Mouse (Mus musculus) brain, embryonic 18.5 days (tissue): ENCODE measurements around the gene Gsdma2.
"Not testable (repeated sequence)": the region's sequence is repeated elsewhere in the genome, so short reads cannot be mapped to it uniquely, and the experiment has no call there.

Experiments used
- DNase-seq: peaks from one replicate; pipeline ENCODE4 v3.0.0-alpha.2; 2012; ENCODE audit warnings: low read depth, low spot score

The Gsdma2 gene

DNA sequence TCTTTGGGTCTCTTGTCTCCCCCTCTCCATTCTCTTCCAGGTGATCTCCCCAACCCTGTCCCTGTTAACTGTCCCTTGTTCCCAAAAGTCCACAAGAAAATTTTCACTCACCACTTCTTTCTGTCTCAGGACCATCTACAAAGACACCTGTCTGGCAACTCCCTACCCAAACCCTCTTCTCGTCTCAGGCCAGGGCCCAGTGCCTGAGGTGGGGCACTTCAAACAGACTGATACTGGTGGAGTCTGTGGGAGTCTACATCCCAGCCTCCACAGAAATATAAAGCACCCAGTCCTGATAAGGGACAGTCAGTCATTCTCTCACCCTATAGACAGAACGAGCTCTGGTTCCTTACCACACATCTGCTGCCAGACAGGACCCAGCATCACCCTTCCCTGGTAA, at the start of gene Gsdma2:
Gene Gsdma2 (plus strand): TSS at position 301 of the 400 bp plus-strand sequence.
- no peak for DNase-seq

DNA sequence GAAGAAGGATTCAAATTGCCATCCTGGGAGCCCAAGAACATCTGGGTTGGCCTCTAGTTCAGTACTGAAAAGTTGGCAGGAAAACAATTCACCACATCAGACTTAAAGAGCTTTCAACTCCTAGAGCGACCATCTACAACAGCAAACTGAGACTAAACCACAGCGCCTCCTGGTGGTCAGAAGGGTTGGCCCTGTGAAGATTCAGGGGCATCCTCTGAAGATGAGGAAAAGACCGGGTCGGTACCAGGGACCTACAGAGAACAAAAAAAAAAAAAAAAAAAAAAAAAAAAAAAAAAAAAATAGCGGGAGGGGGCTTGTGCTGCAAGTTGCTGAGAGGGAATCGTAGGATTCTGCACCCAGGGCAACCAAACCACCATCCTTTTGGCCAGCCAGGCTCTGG, 49.2 kb upstream of the Gsdma2 start:
- no peak for DNase-seq

DNA sequence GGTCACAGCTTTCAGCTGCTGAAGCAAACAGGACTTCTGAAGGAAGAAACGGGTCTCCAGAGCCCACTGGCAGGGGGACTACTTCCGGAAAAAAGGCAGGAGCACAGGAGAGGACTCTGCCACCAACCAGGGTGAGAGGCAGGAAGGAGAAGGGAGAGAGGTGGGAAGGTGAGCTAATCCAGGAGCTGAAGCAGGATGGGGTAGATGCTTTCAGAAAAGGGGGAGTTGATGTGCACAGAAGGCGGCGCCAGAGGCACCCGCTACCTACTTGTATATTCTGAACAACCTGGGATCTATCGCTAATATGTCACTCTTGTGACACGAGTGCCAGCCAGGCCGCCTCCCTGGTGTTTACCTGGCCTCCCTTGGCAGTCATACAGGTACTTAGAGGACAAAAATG, 48.6 kb upstream of the Gsdma2 start, which contains the start of gene Lrrc3c:
Gene Lrrc3c (plus strand): TSS at position 301 of the 400 bp plus-strand sequence.
- DNase-seq: no peak

DNA sequence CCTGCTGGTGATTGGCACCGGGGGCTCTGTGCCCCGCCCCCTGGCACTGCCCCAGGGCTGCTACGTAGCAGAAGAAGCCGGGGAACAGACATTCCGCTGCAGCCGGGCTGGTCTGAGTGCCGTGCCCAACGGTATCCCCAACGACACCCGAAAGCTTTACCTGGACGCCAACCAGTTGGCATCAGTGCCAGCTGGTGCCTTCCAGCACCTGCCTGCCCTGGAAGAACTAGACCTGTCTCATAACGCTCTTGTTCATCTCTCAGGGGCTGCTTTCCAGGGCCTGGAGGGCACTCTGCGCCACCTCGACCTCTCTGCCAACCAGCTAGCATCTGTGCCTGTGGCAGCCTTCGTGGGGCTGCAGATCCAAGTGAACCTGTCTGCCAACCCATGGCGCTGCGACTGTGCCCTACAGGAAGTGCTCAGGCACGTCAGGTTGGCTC, 47.7 kb upstream of the Gsdma2 start:
- no peak for DNase-seq

DNA sequence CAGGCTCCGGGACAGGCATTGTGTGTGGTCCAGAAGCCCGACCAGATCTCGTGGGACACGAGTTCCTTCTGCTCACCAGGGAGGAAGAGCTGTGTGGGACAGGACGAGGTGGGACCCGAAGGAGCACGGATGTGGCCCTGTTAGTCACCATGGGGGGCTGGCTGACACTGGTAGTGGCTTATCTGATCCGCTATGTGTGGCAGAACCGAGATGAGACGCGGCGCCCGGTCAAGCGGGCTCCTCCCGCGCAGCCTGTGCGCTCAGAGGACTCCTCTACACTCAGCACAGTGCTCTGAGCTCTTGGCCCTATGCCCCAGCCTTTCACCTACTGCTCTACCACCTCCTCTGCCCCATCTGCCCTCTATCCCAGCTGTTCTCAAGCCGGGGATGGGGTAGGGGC, 47.3 kb upstream of the Gsdma2 start:
- DNase-seq: no peak

DNA sequence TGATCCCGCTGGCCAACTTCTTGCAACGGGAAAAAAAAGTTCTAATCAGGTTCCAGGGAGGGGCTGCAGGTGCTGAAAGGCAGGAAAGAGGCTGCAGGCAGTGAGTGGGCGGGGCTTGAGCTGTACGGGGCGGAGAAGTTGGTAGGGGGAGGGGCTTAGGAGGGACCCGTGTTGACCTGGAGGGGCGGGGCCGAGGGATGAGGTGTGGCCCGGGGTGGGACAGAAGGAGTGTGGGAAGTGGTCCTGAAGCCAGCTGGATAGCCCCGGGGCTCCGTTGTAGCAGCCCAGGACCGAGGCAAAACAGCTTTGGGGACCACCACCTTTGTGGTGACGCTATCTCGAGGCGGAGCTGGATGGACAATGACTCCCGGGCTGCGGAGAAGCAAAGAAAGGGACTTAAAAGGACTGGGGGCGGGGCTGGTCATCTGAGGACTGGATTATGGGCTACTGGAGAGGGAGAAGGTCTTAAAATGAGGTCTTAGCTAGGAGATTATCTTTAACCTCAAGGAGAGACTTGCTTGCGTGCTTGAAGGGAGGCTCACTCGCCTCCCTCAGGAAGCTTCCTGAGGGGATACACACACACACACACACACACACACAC, 44.4 kb upstream of the Gsdma2 start:
- no peak for DNase-seq

DNA sequence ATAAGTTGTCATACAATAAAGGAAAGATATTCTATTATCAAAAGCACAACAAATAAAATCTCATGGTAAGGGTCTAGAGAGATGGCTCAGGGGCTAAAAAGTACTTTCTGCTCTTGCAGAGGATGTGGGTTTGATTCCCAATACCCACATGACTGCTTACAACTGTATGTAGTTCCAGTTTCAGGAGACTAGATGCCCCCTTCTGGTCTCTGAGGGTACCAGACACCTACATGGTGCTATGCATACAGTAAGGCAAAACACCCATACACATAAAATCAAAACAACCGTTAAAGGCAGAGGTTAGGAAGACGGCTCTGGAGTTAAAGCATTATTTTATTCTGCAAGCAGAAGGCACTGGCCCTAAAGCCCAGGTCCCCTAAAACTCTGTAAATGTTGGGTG, 42.6 kb upstream of the Gsdma2 start:
- no peak for DNase-seq

DNA sequence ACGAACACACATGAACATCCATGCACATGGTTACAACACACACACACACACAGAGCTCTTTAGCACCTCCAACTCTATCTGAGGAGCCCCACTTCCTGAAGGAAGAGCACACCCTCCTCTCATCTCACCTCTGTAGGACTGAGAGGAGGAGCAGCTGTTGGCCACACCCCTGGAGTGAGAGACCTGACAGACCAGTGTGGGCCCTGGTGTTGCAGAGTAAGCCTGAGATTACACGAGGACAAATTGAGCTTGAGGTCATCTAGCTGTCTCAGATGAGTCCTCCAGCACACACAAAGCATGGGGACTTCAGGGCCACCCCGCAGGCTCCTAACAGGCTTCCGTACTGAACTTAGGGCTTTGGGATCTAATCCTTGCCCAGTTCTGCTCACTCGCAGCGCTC, 41.6 kb upstream of the Gsdma2 start:
- not testable (repeated sequence) for DNase-seq

DNA sequence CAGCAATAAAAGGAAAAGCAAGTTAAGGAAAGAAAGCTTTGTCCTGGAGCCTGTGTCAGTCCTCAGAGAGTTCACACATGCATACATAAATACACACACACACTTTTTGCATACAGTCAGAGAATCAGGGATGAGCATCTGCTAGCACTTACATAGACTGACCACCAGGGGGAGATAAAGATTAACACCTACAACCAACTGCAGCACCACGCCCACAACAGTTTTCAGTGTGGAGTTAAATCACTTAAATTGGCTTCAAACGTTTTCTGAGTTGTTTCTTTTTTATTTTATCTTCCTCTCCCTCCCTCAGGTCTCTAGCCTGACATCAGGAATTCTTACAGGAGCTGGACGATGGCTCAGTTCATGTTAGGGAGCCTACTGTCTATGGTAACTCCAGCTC, 39.8 kb upstream of the Gsdma2 start:
- no peak for DNase-seq

DNA sequence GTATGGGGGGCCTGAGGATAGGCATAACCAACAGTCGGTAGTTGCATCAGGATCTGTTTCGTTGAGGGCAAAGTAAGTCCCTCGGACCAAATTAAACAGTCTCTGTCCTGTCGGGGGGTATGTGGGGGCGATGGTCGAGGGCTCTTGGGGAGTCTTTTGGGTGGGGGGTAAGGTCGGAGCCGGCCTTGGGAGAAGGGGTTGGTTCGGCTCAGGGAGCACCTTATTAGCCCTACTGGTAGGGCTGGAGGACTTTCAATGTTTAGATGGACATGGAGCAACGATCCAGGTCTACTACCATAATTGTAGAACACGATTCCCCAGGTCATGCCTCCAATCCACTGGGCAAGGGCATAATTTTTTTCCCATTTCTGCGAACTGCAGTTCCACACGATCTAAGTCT, 25.8 kb upstream of the Gsdma2 start:
- no peak for DNase-seq

DNA sequence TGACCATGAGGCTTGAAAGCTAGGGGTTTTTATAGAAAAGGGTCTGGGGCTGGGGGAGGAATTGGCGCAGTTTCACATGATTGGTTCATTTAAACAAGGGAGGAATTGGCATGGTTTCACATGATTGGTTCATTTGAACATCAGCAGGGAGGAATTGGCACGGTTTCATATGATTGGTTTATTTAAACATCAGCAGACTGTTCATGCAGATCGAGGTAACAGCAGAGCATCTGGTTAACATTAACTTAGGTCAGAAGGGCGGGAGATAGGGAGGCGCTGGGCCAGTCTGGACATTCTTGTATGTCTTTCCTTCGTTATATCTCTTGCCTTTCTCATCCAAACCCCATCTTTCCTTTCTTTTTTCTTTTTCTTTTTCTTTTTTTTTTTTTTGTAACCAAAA, 22.6 kb upstream of the Gsdma2 start:
- DNase-seq: not testable (repeated sequence)

DNA sequence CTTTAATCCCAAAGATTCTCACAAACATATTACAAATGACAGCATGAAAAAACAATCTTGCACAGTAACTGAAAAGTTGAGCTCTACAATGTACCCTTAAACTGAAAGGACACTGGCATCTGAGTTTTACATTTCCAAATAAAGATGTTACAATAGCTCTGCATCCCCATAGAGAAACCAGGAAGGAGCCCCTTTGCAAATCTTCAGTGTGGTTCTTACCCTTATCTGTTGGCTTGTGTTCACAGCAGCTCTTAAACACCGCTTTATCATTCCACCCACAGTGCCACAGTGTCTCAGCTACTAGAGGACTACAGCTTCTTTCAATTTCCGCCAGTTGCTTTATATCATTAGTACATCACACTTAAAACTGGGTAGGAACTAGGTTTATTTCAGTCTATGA, 22.2 kb upstream of the Gsdma2 start:
- not testable (repeated sequence) for DNase-seq

DNA sequence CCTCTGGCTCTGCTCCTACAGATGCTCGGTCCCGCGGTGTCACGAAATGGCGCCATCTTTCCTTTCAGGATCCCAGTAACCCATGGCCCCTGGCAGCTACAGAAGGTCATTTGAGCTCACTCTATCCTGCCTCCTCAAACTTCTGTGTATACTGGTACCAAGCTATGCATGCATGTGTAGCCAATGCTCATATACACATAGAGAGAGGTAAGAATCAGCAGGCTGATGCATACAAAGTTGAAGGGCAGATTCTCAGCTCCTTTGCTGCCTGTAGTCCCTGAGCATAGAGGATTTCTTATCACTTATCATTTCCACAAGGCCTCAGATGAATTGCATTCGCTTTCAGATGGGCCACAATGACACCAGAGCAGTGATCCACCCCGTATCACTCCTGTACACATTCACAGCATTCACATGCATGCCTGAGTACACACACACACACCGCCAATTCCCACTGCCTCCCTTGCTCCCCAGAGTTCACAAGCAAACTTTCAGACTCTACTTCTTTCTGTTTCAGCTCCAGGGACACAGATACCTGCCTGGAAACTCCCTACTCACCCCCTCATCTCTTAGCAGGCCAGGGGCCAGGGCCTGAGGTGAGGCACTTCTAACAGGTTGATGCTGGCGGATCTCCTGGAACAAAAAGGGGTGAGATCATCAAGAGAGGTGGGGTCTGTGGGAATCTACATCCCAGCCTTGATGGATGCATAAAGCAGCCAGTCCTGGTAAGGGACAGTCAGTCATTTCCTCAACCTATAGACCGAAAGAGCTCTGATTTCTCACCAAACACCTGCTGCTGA, 20.7 kb upstream of the Gsdma2 start, which contains the start of the genes Gm12355 and Gsdma3:
Gene Gm12355 (minus strand): TSS at position 51 of the 800 bp plus-strand sequence.
Gene Gsdma3 (plus strand): TSS at position 750 of the 800 bp plus-strand sequence.
- no peak for DNase-seq

DNA sequence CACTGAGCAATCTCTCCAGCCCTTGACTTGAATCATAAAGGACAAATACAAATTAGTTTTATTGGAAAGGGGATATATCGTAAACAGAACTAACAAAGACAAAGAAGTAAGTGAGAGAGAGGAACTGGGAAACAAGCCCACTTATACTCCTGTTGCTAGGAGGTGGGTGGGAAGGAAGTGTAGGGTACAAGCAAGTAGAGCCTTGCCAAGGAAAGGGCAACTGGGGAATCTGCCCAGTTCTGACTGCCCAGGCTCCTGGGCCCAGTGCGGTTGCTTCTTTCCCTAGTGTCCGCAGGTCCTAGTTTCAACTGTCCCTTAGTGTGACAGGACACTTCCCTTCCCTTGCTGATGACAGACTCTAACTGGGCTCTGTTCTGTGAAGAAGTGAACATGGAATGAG, 17.9 kb upstream of the Gsdma2 start:
- no peak for DNase-seq

DNA sequence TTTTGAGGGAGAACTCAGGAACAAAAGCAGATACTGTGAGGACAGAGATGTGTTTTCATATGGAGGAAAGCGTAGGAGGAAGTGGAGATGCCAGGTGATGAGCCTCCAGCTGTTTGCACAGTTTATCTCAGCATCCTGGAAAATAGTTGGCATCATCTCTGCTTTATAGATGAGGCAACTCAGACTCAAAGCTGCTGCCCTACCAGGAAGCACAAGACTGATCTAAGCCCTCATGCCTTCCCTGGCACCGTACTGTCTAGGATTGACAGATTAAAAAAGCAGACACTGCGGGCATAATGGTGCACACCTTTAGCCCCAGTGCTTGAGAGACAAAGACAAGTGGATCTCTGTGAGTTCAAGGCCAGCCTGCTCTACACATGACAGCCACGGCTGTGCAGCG, 15.9 kb upstream of the Gsdma2 start:
- DNase-seq: no peak

DNA sequence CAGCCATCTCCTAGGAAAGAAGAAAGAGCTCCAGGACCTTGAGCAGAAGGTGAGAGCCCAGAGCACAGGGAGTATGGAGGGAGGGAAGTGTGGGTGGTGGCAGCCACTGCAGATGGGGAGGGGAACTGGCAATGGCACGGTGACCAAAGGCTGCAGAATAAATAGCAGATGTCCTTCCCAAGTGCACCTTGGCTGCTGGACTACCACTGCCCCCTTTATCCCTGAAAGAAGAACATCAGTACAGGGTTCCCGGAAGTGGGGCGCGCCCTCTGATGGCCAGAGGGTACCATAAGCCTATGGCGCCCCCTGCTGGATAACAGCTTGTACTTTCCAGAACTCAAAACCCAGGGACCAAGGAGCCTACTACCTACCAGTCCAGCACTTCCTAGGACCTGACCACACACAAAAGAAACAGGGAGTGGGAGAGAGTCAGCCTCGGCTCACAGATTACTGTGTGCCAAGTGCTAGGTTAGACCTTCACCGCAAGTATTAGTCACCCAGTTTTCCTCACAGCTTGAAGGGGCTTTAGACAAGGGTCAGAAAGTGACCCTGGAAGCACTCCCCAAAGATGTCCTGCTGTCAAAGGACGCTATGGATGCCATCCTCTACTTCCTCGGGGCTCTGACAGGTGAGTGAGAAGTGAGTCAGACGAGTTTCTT, 11.1 kb upstream of the Gsdma2 start:
- DNase-seq: not testable (repeated sequence)

DNA sequence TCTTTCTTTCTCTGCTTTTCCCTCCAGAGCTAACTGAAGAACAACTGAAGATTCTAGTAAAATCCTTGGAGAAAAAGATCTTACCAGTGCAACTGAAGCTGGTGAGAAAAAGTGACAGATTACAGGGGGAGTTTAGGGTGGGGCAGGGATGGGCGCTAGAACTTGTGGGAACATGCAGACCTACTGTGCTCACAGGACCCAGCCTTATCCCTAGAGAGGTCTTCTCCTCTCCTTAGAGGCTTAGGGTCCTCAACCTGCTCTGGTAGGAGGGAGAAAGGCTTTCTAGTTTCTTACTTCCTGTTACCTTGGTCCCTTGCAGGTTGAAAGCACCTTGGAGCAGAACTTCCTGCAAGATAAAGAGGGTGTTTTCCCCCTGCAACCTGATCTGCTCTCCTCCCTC, 9.1 kb upstream of the Gsdma2 start:
- DNase-seq: no peak

DNA sequence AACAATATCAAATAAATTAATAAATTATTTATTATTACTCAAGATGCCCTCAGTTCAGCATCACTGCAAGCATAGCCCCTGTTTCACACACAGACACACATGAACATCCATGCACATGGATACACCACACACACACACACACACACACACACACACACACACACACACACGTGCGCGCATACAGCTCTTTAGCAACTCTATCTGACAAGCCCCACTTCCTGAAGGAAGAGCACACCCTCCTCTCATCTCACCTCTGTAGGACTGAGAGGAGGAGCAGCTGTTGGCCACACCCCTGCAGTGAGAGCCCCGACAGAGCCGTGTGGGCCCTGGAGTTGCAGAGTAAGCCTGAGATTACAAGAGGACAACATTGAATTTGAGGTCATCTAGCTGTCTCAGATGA, 6.5 kb upstream of the Gsdma2 start:
- no peak for DNase-seq

DNA sequence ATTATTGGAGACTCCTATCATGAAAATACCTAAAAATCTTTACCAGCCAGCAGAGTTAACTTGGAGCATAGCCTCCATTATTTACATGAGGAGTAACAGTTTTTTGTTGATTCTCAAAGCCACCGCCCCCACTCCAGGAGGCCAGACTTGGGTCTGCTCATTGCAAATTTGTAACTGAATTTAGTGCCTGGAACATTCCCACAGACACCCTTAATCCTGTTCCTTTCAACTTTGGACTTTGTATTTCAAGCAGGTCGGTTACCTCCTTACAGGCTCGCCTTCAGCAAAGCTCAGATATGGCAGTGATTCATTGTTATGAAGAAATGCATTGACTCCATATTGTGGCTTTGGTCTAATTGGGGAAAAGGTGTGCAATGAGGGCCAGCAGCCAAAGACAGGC, 1.8 kb upstream of the Gsdma2 start:
- no peak for DNase-seq

DNA sequence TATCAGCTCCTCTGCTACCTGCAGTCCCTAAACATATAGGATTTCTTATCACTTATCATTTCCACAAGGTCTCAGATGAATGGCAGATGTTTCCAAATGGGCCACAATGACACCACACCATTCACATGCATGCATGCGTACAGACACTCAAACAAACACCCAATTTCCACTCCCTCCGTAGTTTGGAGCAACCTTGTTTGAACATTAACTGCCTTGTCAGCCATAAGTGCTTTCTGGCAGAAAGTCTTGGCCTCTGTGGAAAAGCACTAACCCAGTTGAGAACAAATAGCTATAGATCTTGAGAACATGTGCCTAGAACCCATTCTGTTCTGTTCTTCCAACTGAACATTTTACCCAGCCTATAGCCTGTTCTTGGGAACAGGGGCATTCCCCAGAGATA, 613 bp upstream of the Gsdma2 start:
- DNase-seq: no peak

DNA sequence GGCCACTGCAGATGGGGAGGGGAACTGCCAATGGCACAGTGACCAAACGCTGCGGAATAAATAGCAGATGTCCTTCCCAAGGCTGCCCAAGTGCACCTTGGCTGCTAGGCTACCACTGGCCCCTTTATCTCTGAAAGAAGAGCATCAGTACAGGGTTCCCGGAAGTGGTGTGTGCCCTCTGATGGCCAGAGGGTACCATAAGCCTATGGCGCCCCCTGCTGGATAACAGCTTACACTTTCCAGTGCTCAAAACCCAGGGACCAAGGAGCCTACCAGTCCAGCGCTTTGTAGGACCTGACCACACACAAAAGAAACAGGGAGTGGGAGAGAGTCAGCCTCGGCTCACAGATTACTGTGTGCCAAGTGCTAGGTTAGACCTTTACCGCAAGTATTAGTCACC, 8.5 kb downstream of the Gsdma2 start:
- not testable (repeated sequence) for DNase-seq

DNA sequence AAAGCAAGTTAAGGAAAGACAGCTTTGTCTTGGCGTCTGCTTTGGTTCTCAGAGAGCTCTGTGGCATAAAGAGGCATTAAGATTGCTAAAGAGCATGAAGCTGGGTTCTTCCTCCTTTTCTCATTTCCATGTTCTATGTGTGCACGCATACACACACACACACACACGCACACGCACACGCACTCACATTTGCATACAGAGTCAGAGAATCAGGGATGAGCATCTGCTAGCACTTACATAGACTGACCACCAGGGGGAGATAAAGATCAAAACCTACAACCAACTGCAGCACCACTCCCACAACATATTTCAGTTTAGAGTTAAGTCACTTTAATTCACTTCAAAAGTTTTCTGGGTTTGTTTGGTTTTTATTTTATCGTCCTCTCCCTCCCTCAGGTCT, 14.0 kb downstream of the Gsdma2 start:
- DNase-seq: peak; percentile 56

DNA sequence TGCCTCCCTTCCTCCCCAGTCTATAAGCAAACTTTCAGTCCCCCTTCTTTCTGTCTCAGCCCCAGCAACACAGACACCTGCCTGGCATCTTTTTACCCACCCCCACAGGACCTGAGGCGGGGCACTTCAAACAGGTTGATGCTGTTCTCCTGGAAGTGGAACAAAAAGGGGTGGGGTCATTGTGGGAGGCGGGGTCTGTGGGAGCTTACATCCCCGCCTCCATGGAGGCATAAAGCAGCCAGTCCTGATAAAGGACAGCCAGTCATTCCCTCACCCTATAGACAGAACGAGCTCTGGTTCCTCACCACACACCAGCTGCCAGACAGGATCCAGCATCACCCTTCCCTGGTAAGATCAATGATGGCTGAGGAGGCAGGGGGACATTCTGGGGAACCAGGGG, 17.5 kb downstream of the Gsdma2 start, which contains the start of gene Gsdma:
Gene Gsdma (plus strand): TSS at position 261 of the 400 bp plus-strand sequence.
- no peak for DNase-seq
